Mouse (Mus musculus): ENCODE measurements at regions not wholly inside any gene's neighbourhood (a gene's known extent, or its start where the extent isn't known, plus 50 kb on each side); places are given as distances from the start of the nearest gene placed in this dataset.

GRCm38 (mm10) chr8:115478406-115479060 is 229.1 kb downstream of the Maf start:
- no peak for DNase-seq (ENCODE audit: low spot score)

- DNase-seq (ENCODE audit: low spot score): no peak
Measured at GRCm38 (mm10) chr8:115476071-115476470, 231.5 kb downstream of the Maf start.

- DNase-seq (ENCODE audit: low spot score): no peak
Measured at GRCm38 (mm10) chr8:115475156-115475555, 232.4 kb downstream of the Maf start.

GRCm38 (mm10) chr8:115473974-115474373 is 233.6 kb downstream of the Maf start:
- no peak for DNase-seq (ENCODE audit: low spot score)

GRCm38 (mm10) chr8:115466553-115466952 is 241.0 kb downstream of the Maf start:
- no peak for DNase-seq (ENCODE audit: low spot score)

GRCm38 (mm10) chr8:115466122-115466521 is 241.5 kb downstream of the Maf start:
- no peak for DNase-seq (ENCODE audit: low spot score)

GRCm38 (mm10) chr8:115462657-115463056 is 244.9 kb downstream of the Maf start:
- no peak for DNase-seq (ENCODE audit: low spot score)

GRCm38 (mm10) chr8:115458119-115458518 is 249.5 kb downstream of the Maf start:
- no peak for DNase-seq (ENCODE audit: low spot score)

- no peak for DNase-seq (ENCODE audit: low spot score)
Measured at GRCm38 (mm10) chr8:115450789-115451188, 256.8 kb downstream of the Maf start.

GRCm38 (mm10) chr8:115448367-115448766 is 259.2 kb downstream of the Maf start:
- DNase-seq (ENCODE audit: low spot score): no peak

- no peak for DNase-seq (ENCODE audit: low spot score)
Measured at GRCm38 (mm10) chr8:115444519-115444918, 263.1 kb downstream of the Maf start.

GRCm38 (mm10) chr8:115441943-115442550 is 265.5 kb downstream of the Maf start:
- DNase-seq (ENCODE audit: low spot score): no peak

GRCm38 (mm10) chr8:115441323-115441722 is 266.3 kb downstream of the Maf start:
- no peak for DNase-seq (ENCODE audit: low spot score)

- DNase-seq (ENCODE audit: low spot score): no peak
Measured at GRCm38 (mm10) chr8:115440151-115440550, 267.4 kb downstream of the Maf start.

- no peak for DNase-seq (ENCODE audit: low spot score)
Measured at GRCm38 (mm10) chr8:115439512-115439911, 268.1 kb downstream of the Maf start.

GRCm38 (mm10) chr8:115437956-115438355 is 269.6 kb downstream of the Maf start:
- no peak for DNase-seq (ENCODE audit: low spot score)

GRCm38 (mm10) chr8:115436356-115436721 is 271.3 kb downstream of the Maf start:
- no peak for DNase-seq (ENCODE audit: low spot score)

GRCm38 (mm10) chr8:115435720-115436355 is 271.8 kb downstream of the Maf start:
- DNase-seq (ENCODE audit: low spot score): no peak

- no peak for DNase-seq (ENCODE audit: low spot score)
Measured at GRCm38 (mm10) chr8:115432396-115433040, 275.1 kb downstream of the Maf start.

- no peak for DNase-seq (ENCODE audit: low spot score)
Measured at GRCm38 (mm10) chr8:115430793-115431192, 276.8 kb downstream of the Maf start.

- DNase-seq (ENCODE audit: low spot score): no peak
Measured at GRCm38 (mm10) chr8:115429291-115429883, 278.2 kb downstream of the Maf start.

GRCm38 (mm10) chr8:115428528-115429290 is 278.9 kb downstream of the Maf start:
- no peak for DNase-seq (ENCODE audit: low spot score)
